Mouse (Mus musculus) bone marrow macrophage, adult 2 months (primary cell): ENCODE data around the gene Tmem88.

Experiments used
- CTCF ChIP-seq: IDR thresholded peaks from 2 replicates; pipeline ENCODE4 v1.5.1; 2012; ENCODE audit warnings: low read depth, mild to moderate bottlenecking, low read length, moderate library complexity
- POLR2A ChIP-seq: IDR thresholded peaks from 2 replicates; pipeline ENCODE4 v1.6.1; 2012; ENCODE audit warnings: mild to moderate bottlenecking, low read depth, low read length, borderline replicate concordance

- TF ChIP-seq POLR2A, result no peak
- TF ChIP-seq CTCF, result no peak
Observed at GRCm38 (mm10) chr11:69386758-69387157, 11.3 kb downstream of the Tmem88 start.
